Comparison of ENCODE assay signal across 9 mouse cellular contexts in genomic region chr14:36652982-36653557, GRCm38 (mm10).
DNase-seq lines count a peak whose midpoint lies in the region; ATAC-seq lines count a peak whose summit lies in the region.
"Had no signal": no experiment of that assay in that cellular context is flagged by ENCODE, and none has a peak within 500 bp of the region (broad histone marks: within the 10 kb centered on the region; RNA-seq: fewer than 3 reads in every experiment).

No protein-coding gene starts in this region.

- peak; percentile 1 to 3 for DNase-seq in kidney, postnatal 4 days
- DNase-seq in kidney, postnatal 10 days: no peak
- peak; percentile 49 for DNase-seq in embryo, embryonic 10.5 days (ENCODE audit: low spot score)
- DNase-seq in layer of hippocampus, adult 8-10 months (ENCODE audit: low spot score in 2 of 2): peak; percentile 12 to 25
- peak; percentile 75 for DNase-seq in retina, postnatal 1 day
- no peak for DNase-seq in thymus, postnatal 10 days (ENCODE audit: low spot score in 2 of 2)
- DNase-seq in adipocyte (ENCODE audit: low spot score): no peak

- ATAC-seq in megakaryocyte-erythroid progenitor cell, adult 5-6 weeks (replicated peaks; ENCODE audit: low FRiP score, low TSS enrichment, poor library complexity, severe bottlenecking): no peak
- ATAC-seq: Patski had no signal

Comparison
In these comparisons a context has a peak if more than half of its experiments do, and no peak if none do; other contexts are left out.
1. DNase-seq: peak in kidney, postnatal 4 days (2 of 2), embryo, embryonic 10.5 days (single experiment), layer of hippocampus, adult 8-10 months (2 of 2) and retina, postnatal 1 day (single experiment); none in kidney, postnatal 10 days (single experiment), thymus, postnatal 10 days (0 of 2) and adipocyte (single experiment).